Mouse (Mus musculus) ES-E14 (cell line): ENCODE measurements around the gene Raly. TPM values are rescaled to one million over a fixed set of nuclear protein-coding genes. Genes with fewer than 3 reads are reported as not detected.

Source experiments
- DNase-seq: peaks from one replicate; pipeline ENCODE4 v3.0.0-alpha.2; 2013; ENCODE audit warnings: low read depth, low spot score
- H3K27ac ChIP-seq: 2 replicates; pipeline ENCODE4 v1.5.1; 2012; ENCODE audit warnings: low read depth, mild to moderate bottlenecking, low read length, moderate library complexity, mixed read lengths; ENCODE audit not compliant: poor library complexity, insufficient read depth, severe bottlenecking
- H3K36me3 ChIP-seq: 2 replicates; pipeline ENCODE4 v1.6.1; 2012; ENCODE audit warnings: mild to moderate bottlenecking, low read length, moderate library complexity, mixed read lengths; ENCODE audit not compliant: control insufficient read depth, poor library complexity, insufficient read depth, severe bottlenecking
- H3K4me1 ChIP-seq, 2 experiments: fragments of 150-350 bp in 1 of 2; sonication (generic) in 1 of 2; 2 replicates each; pipeline ENCODE4 v1.6.1; 2012; ENCODE audit warnings: low read length in 2 of 2, mild to moderate bottlenecking in 1 of 2, mixed read lengths in 1 of 2; ENCODE audit not compliant: control insufficient read depth in 2 of 2, insufficient read depth in 2 of 2, poor library complexity in 1 of 2
- H3K4me3 ChIP-seq, 2 experiments: fragments of 150-350 bp in 1 of 2; sonication (generic) in 1 of 2; 2 replicates each; pipeline ENCODE4 v1.5.1; 2012; ENCODE audit warnings: low read length in 2 of 2, low read depth in 1 of 2, mild to moderate bottlenecking in 1 of 2, mixed read lengths in 1 of 2; ENCODE audit not compliant: insufficient read depth in 1 of 2, poor library complexity in 1 of 2, severe bottlenecking in 1 of 2
- H3K9ac ChIP-seq: 2 replicates; pipeline ENCODE4 v1.6.1; 2012; ENCODE audit warnings: low read depth, mild to moderate bottlenecking, low read length, mixed read lengths; ENCODE audit not compliant: poor library complexity, insufficient read depth, severe bottlenecking
- H3K9me3 ChIP-seq: fragments of 150-350 bp; sonication (generic); 2 replicates; pipeline ENCODE4 v1.6.1; 2012; ENCODE audit warnings: low read depth, mild to moderate bottlenecking, low read length; ENCODE audit not compliant: control insufficient read depth, insufficient read depth
- CHD2 ChIP-seq: IDR thresholded peaks from 2 replicates; pipeline ENCODE4 v1.6.1; 2014; ENCODE audit warnings: mild to moderate bottlenecking, low read depth, low read length, inconsistent platforms
- HCFC1 ChIP-seq: IDR thresholded peaks from 2 replicates; pipeline ENCODE4 v1.6.1; 2012; ENCODE audit warnings: low read length, inconsistent platforms, borderline replicate concordance; ENCODE audit not compliant: insufficient read depth
- MAFK ChIP-seq: IDR thresholded peaks from 2 replicates; pipeline ENCODE4 v1.6.1; 2014; ENCODE audit warnings: mild to moderate bottlenecking, low read depth, low read length, inconsistent platforms; ENCODE audit not compliant: insufficient read depth
- ZC3H11A ChIP-seq: IDR thresholded peaks from 2 replicates; pipeline ENCODE4 v1.6.1; 2012; ENCODE audit warnings: low read depth, mild to moderate bottlenecking, inconsistent platforms, low read length, borderline replicate concordance
- ZNF384 ChIP-seq: IDR thresholded peaks from 2 replicates; pipeline ENCODE4 v1.6.1; 2012; ENCODE audit warnings: low read depth, low read length, inconsistent platforms
- in situ Hi-C, 2 experiments: fragments of 600-800 bp; cut with MboI; formaldehyde crosslinking; loops; one replicate each; pipeline ENCODE4 v1.15.1; 2025; ENCODE audit warnings: low sequenced_read_pairs in 2 of 2, inconsistent platforms in 1 of 2; ENCODE audit not compliant: unreplicated experiment in 2 of 2
- total RNA-seq: library from RNA; depleted of rRNA; stranded (reverse); fragments of 300-350 nt; gene quantifications from 2 replicates; pipeline ENCODE4 v1.2.3, GENCODE M21; 2012

The Raly gene
- total RNA-seq, 1 experiment, result 209 TPM

DNA sequence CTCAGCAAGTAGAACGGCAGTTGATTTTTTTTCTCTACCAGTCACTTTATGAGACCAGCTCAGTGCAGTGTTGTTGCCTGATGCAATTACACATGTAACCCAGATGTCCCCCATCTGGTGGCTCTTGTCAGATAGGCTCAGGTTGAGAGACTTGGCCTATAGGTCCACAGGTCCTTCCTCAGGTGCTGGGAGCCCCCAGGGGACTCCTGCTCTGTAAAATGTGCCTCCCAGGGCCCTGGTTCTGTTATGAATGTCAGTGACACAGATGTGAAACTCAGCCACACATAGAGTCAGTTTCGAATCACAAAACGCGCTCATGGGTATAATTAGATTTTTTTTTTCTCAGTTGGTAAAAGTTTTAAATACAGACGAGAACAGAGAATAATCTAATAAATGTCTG lies 33.2 kb upstream of the Raly start:
- Histone ChIP-seq H3K36me3 (no peaks in the 10 kb centered on the region), H3K27ac (no peak overlapping the region), H3K9ac (no peak overlapping the region), H3K4me3 (no peak overlapping the region), H3K9me3 (no peaks in the 10 kb centered on the region), H3K4me1 (no peaks in the 10 kb centered on the region)
- DNase-seq, result no peak
- in situ Hi-C loops, result no loop called here
- no peak for TF ChIP-seq HCFC1

DNA sequence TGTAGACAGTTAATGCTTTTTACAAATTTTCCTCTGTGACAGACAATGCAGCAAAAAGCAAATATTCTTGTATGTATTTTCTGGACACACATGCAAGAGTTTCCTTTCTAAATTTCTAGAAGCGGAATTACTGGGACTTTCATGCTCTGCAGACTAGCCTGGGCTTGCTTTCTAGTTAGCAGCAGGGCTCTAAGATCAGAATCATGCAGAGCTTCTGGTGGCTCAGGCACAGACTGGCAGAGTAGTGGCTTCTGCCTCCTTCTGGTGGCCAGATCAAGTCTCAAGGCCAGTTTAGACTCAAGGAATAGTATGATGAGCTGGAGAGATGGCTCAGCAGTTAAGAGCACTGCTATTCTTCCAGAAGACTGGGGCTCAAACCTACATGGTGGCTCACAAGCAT lies 32.4 kb upstream of the Raly start:
- Histone ChIP-seq H3K4me3 (no peak overlapping the region), H3K36me3 (no peaks in the 10 kb centered on the region), H3K9me3 (no peaks in the 10 kb centered on the region), H3K9ac (no peak overlapping the region), H3K4me1 (no peaks in the 10 kb centered on the region), H3K27ac (no peak overlapping the region)
- TF ChIP-seq HCFC1 (no peak), ZC3H11A (no peak), MAFK (no peak), CHD2 (no peak), ZNF384 (no peak)
- no peak for DNase-seq
- in situ Hi-C loops, result no loop called here

DNA sequence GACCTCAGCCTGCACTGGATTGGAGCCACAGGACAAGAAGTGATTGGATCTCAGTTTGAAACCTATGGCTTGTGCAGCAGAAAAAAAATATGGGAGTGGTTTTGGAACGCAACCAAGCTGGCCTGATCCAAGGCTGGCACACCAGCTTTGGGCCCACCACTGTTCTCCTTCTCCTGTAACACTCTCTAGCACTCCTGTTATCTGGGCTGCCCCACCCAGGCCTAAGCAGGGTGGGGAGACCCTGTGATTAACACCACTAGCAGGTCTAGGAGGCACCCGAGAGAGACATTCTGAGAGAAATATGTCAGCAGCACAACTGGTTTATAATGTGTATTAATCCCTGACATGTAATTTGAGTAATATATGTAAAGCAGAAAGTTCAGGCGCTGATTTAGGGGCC lies 27.7 kb upstream of the Raly start:
- Histone ChIP-seq H3K4me3 (no peak overlapping the region), H3K27ac (no peak overlapping the region), H3K4me1 (no peaks in the 10 kb centered on the region), H3K36me3 (no peaks in the 10 kb centered on the region), H3K9ac (no peak overlapping the region), H3K9me3 (no peaks in the 10 kb centered on the region)
- no peak for DNase-seq
- in situ Hi-C loops, result no loop called here
- TF ChIP-seq ZC3H11A, result no peak
- no peak for TF ChIP-seq MAFK
- TF ChIP-seq HCFC1, result no peak
- TF ChIP-seq ZNF384, result no peak
- TF ChIP-seq CHD2, result no peak

DNA sequence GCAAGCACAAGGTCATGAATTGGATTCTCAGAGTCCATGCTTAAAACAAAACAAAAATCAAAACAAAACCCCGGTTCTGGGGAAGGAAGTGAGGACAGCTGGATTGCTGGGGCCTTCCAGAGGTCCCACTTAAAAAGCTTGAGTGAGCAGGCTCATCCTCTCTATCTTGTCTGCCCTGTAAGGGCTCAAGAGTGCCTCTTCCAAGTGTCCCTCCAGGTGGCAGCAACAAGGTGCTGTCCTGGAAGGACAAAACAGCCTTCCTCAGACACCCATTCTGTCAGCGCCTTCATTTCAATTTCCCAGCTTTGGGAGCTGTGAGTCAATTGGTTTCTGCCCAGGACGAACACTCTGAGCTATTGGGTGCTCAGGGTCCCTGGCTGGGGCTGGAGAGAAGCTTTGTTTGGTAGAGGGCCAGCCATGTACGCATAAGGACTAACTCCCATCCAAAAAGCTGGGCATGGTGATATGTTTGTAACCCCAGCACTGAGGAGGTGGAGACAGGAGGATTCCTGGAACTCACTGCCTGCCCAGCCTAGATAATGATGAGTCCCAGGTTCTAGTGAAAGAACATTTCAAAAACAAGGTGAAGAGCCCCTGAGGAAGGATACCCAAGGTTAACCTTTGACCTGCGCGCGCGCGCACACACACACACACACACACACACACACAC lies 25.9 kb upstream of the Raly start:
- H3K4me1 ChIP-seq, result no peaks in the 10 kb centered on the region
- in situ Hi-C loops, result no loop called here
- H3K27ac ChIP-seq, result no peak overlapping the region
- TF ChIP-seq CHD2 (no peak), HCFC1 (no peak), ZC3H11A (no peak), MAFK (no peak), ZNF384 (no peak)
- H3K9ac ChIP-seq, result no peak overlapping the region
- H3K4me3 ChIP-seq, result no peak overlapping the region
- no peaks in the 10 kb centered on the region for H3K9me3 ChIP-seq
- no peaks in the 10 kb centered on the region for H3K36me3 ChIP-seq
- DNase-seq, result no peak

DNA sequence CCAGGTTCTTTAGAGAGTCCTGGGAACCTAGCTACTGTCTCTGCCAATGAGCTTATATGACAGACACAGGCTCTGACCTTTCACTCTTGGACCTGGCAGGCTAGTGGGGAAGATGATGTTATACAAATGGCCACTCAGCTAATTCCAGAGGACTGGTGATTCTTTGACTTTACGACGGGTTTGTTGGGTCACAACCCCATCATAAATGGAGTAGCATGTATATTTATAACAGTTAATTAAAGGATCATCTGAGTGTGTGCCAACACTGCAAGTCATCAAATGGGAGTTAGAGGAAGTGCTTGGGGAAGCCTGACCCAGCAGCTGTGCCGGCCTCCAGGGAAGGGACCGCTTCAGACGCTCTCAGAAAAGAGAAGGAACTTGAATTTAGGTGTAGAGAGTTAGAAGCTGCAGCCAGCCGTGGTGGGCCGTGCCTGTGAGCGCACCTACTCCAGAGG lies 25.3 kb upstream of the Raly start:
- DNase-seq, result no peak
- no peak overlapping the region for H3K27ac ChIP-seq
- no peak for TF ChIP-seq MAFK
- no peak for TF ChIP-seq CHD2
- TF ChIP-seq ZNF384, result no peak
- no peak for TF ChIP-seq ZC3H11A
- TF ChIP-seq HCFC1, result no peak
- in situ Hi-C loops, result no loop called here
- no peaks in the 10 kb centered on the region for H3K4me1 ChIP-seq
- no peaks in the 10 kb centered on the region for H3K9me3 ChIP-seq
- H3K36me3 ChIP-seq, result no peaks in the 10 kb centered on the region
- no peak overlapping the region for H3K9ac ChIP-seq
- H3K4me3 ChIP-seq, result no peak overlapping the region
